Mouse (Mus musculus): Measurements from ENCODE around the gene Sh3pxd2a.

Sh3pxd2a gene

GRCm38 (mm10) chr19:47337743-47338142 is 126.5 kb downstream of the Sh3pxd2a start:
- DNase-seq (ENCODE audit: low spot score): peak; percentile 95

- no peak for DNase-seq (ENCODE audit: low spot score)
Measured at GRCm38 (mm10) chr19:47337191-47337590, 127.0 kb downstream of the Sh3pxd2a start.

- no peak for DNase-seq (ENCODE audit: low spot score)
Measured at GRCm38 (mm10) chr19:47335262-47335661, 128.9 kb downstream of the Sh3pxd2a start.

GRCm38 (mm10) chr19:47334713-47335112 is 129.5 kb downstream of the Sh3pxd2a start:
- no peak for DNase-seq (ENCODE audit: low spot score)

GRCm38 (mm10) chr19:47330743-47331227 is 133.4 kb downstream of the Sh3pxd2a start:
- DNase-seq (ENCODE audit: low spot score): peak; percentile 77

GRCm38 (mm10) chr19:47329102-47329501 is 135.1 kb downstream of the Sh3pxd2a start:
- no peak for DNase-seq (ENCODE audit: low spot score)

GRCm38 (mm10) chr19:47327896-47328882 is 136.0 kb downstream of the Sh3pxd2a start:
- DNase-seq (ENCODE audit: low spot score): peak; percentile 65

GRCm38 (mm10) chr19:47325881-47326280 is 138.3 kb downstream of the Sh3pxd2a start:
- DNase-seq (ENCODE audit: low spot score): peak; percentile 68

GRCm38 (mm10) chr19:47323096-47323849 is 140.9 kb downstream of the Sh3pxd2a start:
- no peak for DNase-seq (ENCODE audit: low spot score)

GRCm38 (mm10) chr19:47320331-47320668 is 143.9 kb downstream of the Sh3pxd2a start:
- DNase-seq (ENCODE audit: low spot score): peak; percentile 58

GRCm38 (mm10) chr19:47319521-47320330 is 144.5 kb downstream of the Sh3pxd2a start:
- no peak for DNase-seq (ENCODE audit: low spot score)

- no peak for DNase-seq (ENCODE audit: low spot score)
Measured at GRCm38 (mm10) chr19:47319061-47319460, 145.1 kb downstream of the Sh3pxd2a start.

- DNase-seq (ENCODE audit: low spot score): no peak
Measured at GRCm38 (mm10) chr19:47317063-47317938, 146.9 kb downstream of the Sh3pxd2a start.

GRCm38 (mm10) chr19:47316288-47317062 is 147.7 kb downstream of the Sh3pxd2a start:
- no peak for DNase-seq (ENCODE audit: low spot score)

- DNase-seq (ENCODE audit: low spot score): no peak
Measured at GRCm38 (mm10) chr19:47315917-47316265, 148.3 kb downstream of the Sh3pxd2a start.

- DNase-seq (ENCODE audit: low spot score): no peak
Measured at GRCm38 (mm10) chr19:47315091-47315916, 148.9 kb downstream of the Sh3pxd2a start.

GRCm38 (mm10) chr19:47314076-47314941 is 149.9 kb downstream of the Sh3pxd2a start:
- DNase-seq (ENCODE audit: low spot score): peak; percentile 92

GRCm38 (mm10) chr19:47313387-47314075 is 150.7 kb downstream of the Sh3pxd2a start:
- DNase-seq (ENCODE audit: low spot score): no peak

All from embryo, embryonic 10 days (tissue).